Mouse (Mus musculus) CD4-positive, CD25-positive, alpha-beta regulatory T cell, adult 9 weeks (primary cell): Measurements from ENCODE around the gene Zswim7. TPM values are rescaled to one million over a fixed set of nuclear protein-coding genes. Genes with fewer than 3 reads are reported as not detected.

Experiments
- polyA plus RNA-seq: library from polyadenylated mRNA; unstranded; fragments of 100-300 nt; shearing (Covaris generic); gene quantifications from one replicate; pipeline ENCODE4 v1.2.1, GENCODE M21; 2017

Gene Zswim7
- 15.2 TPM for polyA plus RNA-seq

DNA sequence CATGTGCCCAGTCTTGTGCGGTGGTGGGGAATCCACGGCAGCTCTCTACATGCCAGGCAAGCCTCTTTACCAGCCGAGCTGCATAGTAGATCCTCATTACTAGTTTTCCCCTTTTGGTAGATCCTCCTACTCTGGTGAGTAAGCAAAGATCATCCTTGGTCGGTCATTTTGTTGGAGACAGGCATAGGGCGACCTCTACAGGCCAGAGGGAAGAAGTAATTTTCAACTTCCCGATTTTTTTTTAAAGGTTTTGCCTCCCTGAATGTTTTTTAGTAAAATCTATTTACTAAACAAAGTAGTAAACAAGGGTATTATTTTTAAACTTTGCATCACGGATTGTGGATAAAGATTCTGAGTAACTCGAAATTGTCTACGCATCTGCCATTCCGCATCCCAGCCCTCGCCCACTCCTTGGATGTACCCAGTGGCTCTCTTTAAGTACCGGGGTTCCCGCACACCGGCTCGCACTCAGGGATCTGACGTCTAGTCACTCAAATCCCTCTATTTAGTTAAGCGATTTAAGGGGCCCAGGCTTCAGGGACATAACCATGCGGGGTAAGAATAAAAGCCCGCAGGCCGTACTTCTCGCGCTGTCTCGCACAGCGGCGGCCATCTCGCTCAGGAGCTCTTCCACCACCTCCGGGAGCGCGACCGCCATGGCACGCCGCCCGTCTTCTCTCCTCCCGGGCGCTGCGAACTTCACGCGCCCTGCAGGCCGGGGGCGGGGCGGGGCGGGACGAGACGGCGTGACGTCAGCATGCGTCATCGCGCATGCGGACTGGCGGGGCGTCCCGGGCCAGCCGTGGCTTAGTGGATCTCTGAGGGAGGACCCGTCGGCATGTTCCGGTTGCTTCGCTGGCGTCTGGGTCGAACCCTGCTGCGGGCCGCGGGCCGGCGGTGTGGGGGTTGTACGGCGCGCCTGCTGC is at the start of gene Zswim7, which contains the start of gene Ttc19:
Gene Zswim7 (minus strand): TSS at position 701 of the 926 bp plus-strand sequence.
Gene Ttc19 (plus strand): TSS at position 799 of the 926 bp plus-strand sequence.

DNA sequence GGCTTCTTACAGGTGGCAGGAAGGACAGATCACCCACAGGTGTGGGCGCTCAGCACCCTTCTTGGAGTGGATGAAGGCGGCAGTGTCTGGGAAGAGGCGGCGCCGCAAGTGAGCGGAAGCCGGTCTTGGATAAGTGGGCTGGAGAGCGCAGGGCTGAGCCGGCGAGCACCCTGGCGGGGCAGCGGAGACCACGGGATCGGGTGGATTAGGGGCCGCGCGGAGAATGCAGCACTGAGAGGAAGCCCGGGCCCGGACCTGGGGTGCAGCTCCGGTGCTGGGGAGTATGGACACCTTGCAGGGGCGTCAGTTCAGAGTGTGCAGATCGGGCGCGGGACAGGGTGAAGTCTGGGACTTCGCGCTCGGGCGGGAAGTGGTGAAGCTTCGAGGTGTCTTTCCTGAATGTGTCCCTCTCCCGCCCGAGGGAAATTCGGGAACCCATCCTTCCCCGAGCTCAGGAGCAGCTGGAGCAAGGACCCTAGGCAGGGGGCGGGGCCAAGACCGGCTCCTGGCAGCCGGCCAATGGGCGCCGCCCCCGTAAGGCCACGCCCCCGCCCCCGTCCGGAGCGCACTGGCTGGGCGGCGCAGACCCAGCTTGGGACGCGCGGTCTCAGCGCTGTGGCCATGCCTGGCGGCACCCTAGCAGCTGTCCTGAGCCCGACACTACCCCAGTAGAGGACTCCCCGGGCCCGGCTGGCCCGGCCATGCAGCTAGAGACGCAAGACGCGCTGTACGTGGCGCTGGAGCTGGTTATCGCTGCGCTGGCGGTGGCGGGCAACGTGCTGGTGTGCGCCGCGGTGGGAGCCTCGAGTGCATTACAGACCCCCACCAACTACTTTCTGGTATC is 32.6 kb downstream of the Zswim7 start, which contains the start of gene Adora2b:
Gene Adora2b (plus strand): TSS at position 584 of the 844 bp plus-strand sequence.

Other genes starting within 250 kb of the Zswim7 start
- gene Adora2b, start 32.4 kb downstream of the Zswim7 start, polyA plus RNA-seq: not detected
- gene Ttc19, start 98 bp upstream of the Zswim7 start, polyA plus RNA-seq: 8.3 TPM
- 9.9 TPM for gene Pigl, start 177.1 kb upstream of the Zswim7 start, polyA plus RNA-seq
- 98.1 TPM for gene Ncor1, start 177.2 kb upstream of the Zswim7 start, polyA plus RNA-seq